Mouse (Mus musculus): Measurements from ENCODE around the gene Sh2d4b.

Sh2d4b gene

GRCm38 (mm10) chr14:40893196-40893595 is at the start of gene Sh2d4b:
Gene Sh2d4b, minus strand, starts transcription at chr14:40893266.
- no peak for DNase-seq (ENCODE audit: low read depth, low spot score)

GRCm38 (mm10) chr14:40942429-40942828 is 49.4 kb upstream of the Sh2d4b start:
- DNase-seq (ENCODE audit: low read depth, low spot score): no peak

GRCm38 (mm10) chr14:40938380-40938987 is 45.4 kb upstream of the Sh2d4b start:
- DNase-seq (ENCODE audit: low read depth, low spot score): no peak

GRCm38 (mm10) chr14:40937052-40937451 is 44.0 kb upstream of the Sh2d4b start:
- DNase-seq (ENCODE audit: low read depth, low spot score): no peak

GRCm38 (mm10) chr14:40935481-40935880 is 42.4 kb upstream of the Sh2d4b start:
- DNase-seq (ENCODE audit: low read depth, low spot score): no peak

- DNase-seq (ENCODE audit: low read depth, low spot score): no peak
These were observed 42.0 kb upstream of the Sh2d4b start for GRCm38 (mm10) chr14:40935054-40935453.

- no peak for DNase-seq (ENCODE audit: low read depth, low spot score)
These were observed 40.3 kb upstream of the Sh2d4b start for GRCm38 (mm10) chr14:40933328-40933727.

GRCm38 (mm10) chr14:40932225-40932624 is 39.2 kb upstream of the Sh2d4b start:
- no peak for DNase-seq (ENCODE audit: low read depth, low spot score)

- no peak for DNase-seq (ENCODE audit: low read depth, low spot score)
These were observed 38.2 kb upstream of the Sh2d4b start for GRCm38 (mm10) chr14:40931115-40931829.

- DNase-seq (ENCODE audit: low read depth, low spot score): no peak
These were observed 36.9 kb upstream of the Sh2d4b start for GRCm38 (mm10) chr14:40929943-40930342.

GRCm38 (mm10) chr14:40928897-40929296 is 35.8 kb upstream of the Sh2d4b start:
- DNase-seq (ENCODE audit: low read depth, low spot score): no peak

- no peak for DNase-seq (ENCODE audit: low read depth, low spot score)
These were observed 34.0 kb upstream of the Sh2d4b start for GRCm38 (mm10) chr14:40927041-40927440.

- DNase-seq (ENCODE audit: low read depth, low spot score): no peak
These were observed 31.5 kb upstream of the Sh2d4b start for GRCm38 (mm10) chr14:40924378-40925113.

- no peak for DNase-seq (ENCODE audit: low read depth, low spot score)
These were observed 28.2 kb upstream of the Sh2d4b start for GRCm38 (mm10) chr14:40921241-40921640.

- no peak for DNase-seq (ENCODE audit: low read depth, low spot score)
These were observed 26.5 kb upstream of the Sh2d4b start for GRCm38 (mm10) chr14:40919521-40919920.

GRCm38 (mm10) chr14:40918477-40918876 is 25.4 kb upstream of the Sh2d4b start:
- DNase-seq (ENCODE audit: low read depth, low spot score): no peak

GRCm38 (mm10) chr14:40917632-40918031 is 24.6 kb upstream of the Sh2d4b start:
- peak; percentile 75 for DNase-seq (ENCODE audit: low read depth, low spot score)

- DNase-seq (ENCODE audit: low read depth, low spot score): no peak
These were observed 23.6 kb upstream of the Sh2d4b start for GRCm38 (mm10) chr14:40916667-40917066.

GRCm38 (mm10) chr14:40915838-40916237 is 22.8 kb upstream of the Sh2d4b start:
- DNase-seq (ENCODE audit: low read depth, low spot score): no peak

- DNase-seq (ENCODE audit: low read depth, low spot score): no peak
These were observed 21.6 kb upstream of the Sh2d4b start for GRCm38 (mm10) chr14:40914701-40915100.

GRCm38 (mm10) chr14:40913709-40914108 is 20.6 kb upstream of the Sh2d4b start:
- DNase-seq (ENCODE audit: low read depth, low spot score): no peak

- DNase-seq (ENCODE audit: low read depth, low spot score): no peak
These were observed 18.5 kb upstream of the Sh2d4b start for GRCm38 (mm10) chr14:40911529-40911928.

- no peak for DNase-seq (ENCODE audit: low read depth, low spot score)
These were observed 15.7 kb upstream of the Sh2d4b start for GRCm38 (mm10) chr14:40908763-40909162.

Measured in embryo, embryonic 11.5 days (tissue).